Mouse (Mus musculus): Measurements from ENCODE around the gene Mrpl10. TPM values are rescaled to one million over a fixed set of nuclear protein-coding genes. Genes with fewer than 3 reads are reported as not detected.
A peak's percentile ranks its signal among the peaks of the same experiment; 100 is the strongest.

Gene Mrpl10
- total and polyA plus RNA-seq, 2 experiments from 2014 or later = 67.3 to 77.7 TPM

DNA sequence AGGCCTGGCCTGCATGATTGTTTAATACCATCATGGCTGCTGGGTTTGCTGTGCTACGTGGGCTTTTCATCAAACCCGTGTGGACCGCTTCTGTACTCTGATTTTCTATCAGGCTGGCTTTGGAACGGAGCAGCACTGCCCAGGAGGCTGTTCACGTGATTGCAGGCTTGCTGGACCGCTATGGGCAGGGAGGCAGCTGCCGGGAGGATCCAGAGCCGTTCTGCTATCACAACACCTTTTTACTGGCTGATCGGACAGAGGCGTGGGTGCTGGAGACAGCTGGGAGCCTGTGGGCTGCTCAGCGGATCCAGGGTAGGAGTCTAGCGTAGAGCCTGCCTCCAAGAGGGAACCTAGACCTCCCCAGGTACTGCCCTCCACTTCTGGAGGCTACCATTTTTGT, 9.4 kb upstream of the Mrpl10 start:
- Histone ChIP-seq H3K4me2 (ENCODE audit: low read depth, low read length) (no peak overlapping the region), H3K4me1 (ENCODE audit: control insufficient read depth, insufficient read depth) (0 out of 2 replicates have a peak, but pooled peaks cover 5% of the 10 kb centered on the region), H3K9me3 (replicated peaks; ENCODE audit: control insufficient read depth, low read length) (no peaks in the 10 kb centered on the region), H3K36me3 (replicated peaks; ENCODE audit: control insufficient read depth, insufficient read depth, low read length) (peaks cover 13% of the 10 kb centered on the region), H3K27ac (ENCODE audit: low read depth) (no peak overlapping the region), H3K27me3 (ENCODE audit: control insufficient read depth, insufficient read depth, low read length) (no peaks in the 10 kb centered on the region), H3K4me3 (ENCODE audit: low read depth, low read length) (no peak overlapping the region), H3K9ac (replicated peaks; ENCODE audit: low read depth, low read length) (no peak overlapping the region)
- ATAC-seq (ENCODE audit: insufficient read depth, low read depth) = no peak
- WGBS = 56% methylated on average over 12 of the region's 12 CpGs
- DNase-seq (ENCODE audit: low spot score) = no peak
- no peak for TF ChIP-seq CTCF (IDR thresholded peaks at IDR 0.05; ENCODE audit: low read depth)
- no peak for TF ChIP-seq EP300 (IDR thresholded peaks at IDR 0.05; ENCODE audit: low read depth)

DNA sequence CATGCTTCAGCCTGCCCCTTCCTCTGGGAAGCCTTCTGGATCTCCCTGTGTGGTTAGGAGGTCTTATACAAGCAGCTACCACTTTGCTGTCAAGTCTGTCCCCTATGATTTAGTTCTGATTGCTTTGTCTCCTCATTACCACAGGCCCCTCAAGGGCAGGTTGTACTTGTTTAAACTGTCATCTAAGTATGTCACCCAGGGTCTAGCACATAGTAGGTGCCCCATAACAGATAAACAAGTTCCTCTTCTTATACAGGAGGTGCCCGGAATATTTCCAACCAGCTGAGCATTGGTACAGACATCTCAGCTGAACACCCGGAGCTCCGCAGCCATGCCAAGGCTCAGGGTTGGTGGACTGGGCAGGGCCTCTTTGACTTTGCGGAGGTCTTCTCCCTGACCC, 8.9 kb upstream of the Mrpl10 start:
- DNase-seq (ENCODE audit: low spot score) = no peak
- 89% methylated on average over 4 of the region's 4 CpGs for WGBS
- H3K27me3 ChIP-seq (ENCODE audit: control insufficient read depth, insufficient read depth, low read length) = no peaks in the 10 kb centered on the region
- 0 out of 2 replicates have a peak, but pooled peaks cover 5% of the 10 kb centered on the region for H3K4me1 ChIP-seq (ENCODE audit: control insufficient read depth, insufficient read depth)
- no peak overlapping the region for H3K27ac ChIP-seq (ENCODE audit: low read depth)
- H3K4me3 ChIP-seq (ENCODE audit: low read depth, low read length) = no peak overlapping the region
- no peak for TF ChIP-seq CTCF (IDR thresholded peaks at IDR 0.05; ENCODE audit: low read depth)
- peaks cover 13% of the 10 kb centered on the region for H3K36me3 ChIP-seq (replicated peaks; ENCODE audit: control insufficient read depth, insufficient read depth, low read length)
- no peak for ATAC-seq (ENCODE audit: insufficient read depth, low read depth)
- no peak overlapping the region for H3K4me2 ChIP-seq (ENCODE audit: low read depth, low read length)
- no peak overlapping the region for H3K9ac ChIP-seq (replicated peaks; ENCODE audit: low read depth, low read length)
- H3K9me3 ChIP-seq (replicated peaks; ENCODE audit: control insufficient read depth, low read length) = no peaks in the 10 kb centered on the region

GRCm38 (mm10) chr11:97033781-97034180, 7.6 kb upstream of the Mrpl10 start:
- TF ChIP-seq EP300 (IDR thresholded peaks at IDR 0.05; ENCODE audit: low read depth) = no peak
- no peak for TF ChIP-seq CTCF (IDR thresholded peaks at IDR 0.05; ENCODE audit: low read depth)
- Histone ChIP-seq H3K36me3 (replicated peaks; ENCODE audit: control insufficient read depth, insufficient read depth, low read length) (peaks cover 13% of the 10 kb centered on the region), H3K4me2 (ENCODE audit: low read depth, low read length) (no peak overlapping the region), H3K9me3 (replicated peaks; ENCODE audit: control insufficient read depth, low read length) (no peaks in the 10 kb centered on the region), H3K4me1 (ENCODE audit: control insufficient read depth, insufficient read depth) (0 out of 2 replicates have a peak, but pooled peaks cover 5% of the 10 kb centered on the region), H3K27ac (ENCODE audit: low read depth) (no peak overlapping the region), H3K27me3 (ENCODE audit: control insufficient read depth, insufficient read depth, low read length) (no peaks in the 10 kb centered on the region), H3K4me3 (ENCODE audit: low read depth, low read length) (no peak overlapping the region), H3K9ac (replicated peaks; ENCODE audit: low read depth, low read length) (no peak overlapping the region)
- no peak for DNase-seq (ENCODE audit: low spot score)
- no peak for ATAC-seq (ENCODE audit: insufficient read depth, low read depth)
- 85% methylated on average over 4 of the region's 4 CpGs for WGBS

DNA sequence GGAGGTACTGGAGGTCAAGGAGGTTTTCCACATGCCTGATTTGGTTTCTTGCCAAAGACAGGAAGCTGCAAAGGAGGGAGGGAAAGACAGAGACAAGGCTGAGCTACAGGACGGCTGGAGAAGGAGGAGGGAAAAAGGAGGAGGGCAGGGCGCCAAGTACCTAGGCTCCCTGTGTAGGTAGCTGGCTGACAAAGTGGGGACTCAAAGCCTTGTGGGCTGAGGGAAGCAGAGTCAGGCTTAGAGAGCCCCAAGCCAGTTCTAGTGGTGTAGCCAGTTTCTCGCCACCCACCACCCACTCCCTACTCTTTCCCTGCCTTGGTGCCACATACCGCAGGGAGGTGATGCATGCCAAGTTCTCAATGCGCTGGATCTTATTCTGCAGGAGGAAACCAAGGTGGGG, 5.2 kb upstream of the Mrpl10 start:
- WGBS = 68% methylated on average over 5 of the region's 5 CpGs
- TF ChIP-seq EP300 (IDR thresholded peaks at IDR 0.05; ENCODE audit: low read depth) = no peak
- no peak for TF ChIP-seq CTCF (IDR thresholded peaks at IDR 0.05; ENCODE audit: low read depth)

GRCm38 (mm10) chr11:97038881-97039280, 2.5 kb upstream of the Mrpl10 start:
- Histone ChIP-seq H3K36me3 (replicated peaks; ENCODE audit: control insufficient read depth, insufficient read depth, low read length) (0 out of 2 replicates have a peak, but pooled peaks cover under 1% of the 10 kb centered on the region), H3K27me3 (ENCODE audit: control insufficient read depth, insufficient read depth, low read length) (no peaks in the 10 kb centered on the region), H3K4me2 (ENCODE audit: low read depth, low read length) (no peak overlapping the region), H3K4me1 (ENCODE audit: control insufficient read depth, insufficient read depth) (peaks cover 10% of the 10 kb centered on the region), H3K9me3 (replicated peaks; ENCODE audit: control insufficient read depth, low read length) (no peaks in the 10 kb centered on the region), H3K4me3 (ENCODE audit: low read depth, low read length) (no peak overlapping the region), H3K9ac (replicated peaks; ENCODE audit: low read depth, low read length) (no peak overlapping the region), H3K27ac (ENCODE audit: low read depth) (no peak overlapping the region)
- 58% methylated on average over 7 of the region's 7 CpGs for WGBS
- TF ChIP-seq CTCF (IDR thresholded peaks at IDR 0.05; ENCODE audit: low read depth) (no peak), EP300 (IDR thresholded peaks at IDR 0.05; ENCODE audit: low read depth) (no peak)
- no peak for ATAC-seq (ENCODE audit: insufficient read depth, low read depth)
- no peak for DNase-seq (ENCODE audit: low spot score)

More for the DNA sequence above, 5.2 kb upstream of the Mrpl10 start:
- DNase-seq (ENCODE audit: low spot score) = no peak
- Histone ChIP-seq H3K27me3 (ENCODE audit: control insufficient read depth, insufficient read depth, low read length) (no peaks in the 10 kb centered on the region), H3K4me2 (ENCODE audit: low read depth, low read length) (no peak overlapping the region), H3K9ac (replicated peaks; ENCODE audit: low read depth, low read length) (no peak overlapping the region), H3K4me1 (ENCODE audit: control insufficient read depth, insufficient read depth) (0 out of 2 replicates have a peak, but pooled peaks cover 4% of the 10 kb centered on the region), H3K27ac (ENCODE audit: low read depth) (no peak overlapping the region), H3K4me3 (ENCODE audit: low read depth, low read length) (no peak overlapping the region), H3K36me3 (replicated peaks; ENCODE audit: control insufficient read depth, insufficient read depth, low read length) (peaks cover 13% of the 10 kb centered on the region), H3K9me3 (replicated peaks; ENCODE audit: control insufficient read depth, low read length) (no peaks in the 10 kb centered on the region)
- no peak for ATAC-seq (ENCODE audit: insufficient read depth, low read depth)

DNA sequence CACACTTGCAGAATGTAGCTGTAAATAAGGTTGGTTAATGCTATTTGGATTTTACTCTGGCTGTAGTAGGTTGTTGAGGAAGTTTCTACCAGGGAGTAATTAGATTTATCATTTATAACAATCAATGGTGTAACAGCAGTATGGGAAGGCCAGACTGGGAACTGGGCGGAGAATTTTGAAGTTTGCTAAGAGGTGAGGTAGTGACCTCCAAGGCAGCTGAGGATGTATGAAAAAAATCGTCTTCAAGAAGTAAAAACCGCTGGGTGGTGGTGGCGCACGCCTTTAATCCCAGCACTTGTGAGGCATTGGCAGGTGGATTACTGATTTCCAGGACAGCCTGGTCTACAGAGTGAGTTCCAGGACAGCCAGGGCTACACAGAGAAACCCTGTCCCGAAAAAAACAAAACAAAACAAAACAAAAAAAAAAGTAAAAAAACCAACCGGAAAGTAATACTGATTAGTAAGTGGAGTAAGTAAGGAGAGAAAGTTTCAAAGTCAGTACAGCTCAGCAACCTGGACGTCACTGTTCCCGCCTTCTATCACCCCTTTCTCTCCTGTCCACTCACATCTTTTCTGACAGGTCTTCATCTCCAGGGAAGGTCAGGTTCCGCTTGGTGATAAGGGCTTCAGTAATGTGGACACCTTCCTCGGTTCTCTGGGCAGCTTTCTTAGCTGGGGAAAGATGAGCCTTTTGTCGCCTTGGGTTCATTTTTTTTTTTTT, 899 bp upstream of the Mrpl10 start:
- H3K27ac ChIP-seq (ENCODE audit: low read depth) = no peak overlapping the region
- H3K4me3 ChIP-seq (ENCODE audit: low read depth, low read length) = peak overlapping the region; percentile 76
- peaks cover 10% of the 10 kb centered on the region for H3K4me1 ChIP-seq (ENCODE audit: control insufficient read depth, insufficient read depth)
- no peak for TF ChIP-seq CTCF (IDR thresholded peaks at IDR 0.05; ENCODE audit: low read depth)
- no peak for TF ChIP-seq EP300 (IDR thresholded peaks at IDR 0.05; ENCODE audit: low read depth)
- no peaks in the 10 kb centered on the region for H3K27me3 ChIP-seq (ENCODE audit: control insufficient read depth, insufficient read depth, low read length)
- H3K9me3 ChIP-seq (replicated peaks; ENCODE audit: control insufficient read depth, low read length) = no peaks in the 10 kb centered on the region
- H3K4me2 ChIP-seq (ENCODE audit: low read depth, low read length) = peak overlapping the region; percentile 89
- H3K9ac ChIP-seq (replicated peaks; ENCODE audit: low read depth, low read length) = no peak overlapping the region
- ATAC-seq (ENCODE audit: insufficient read depth, low read depth) = no peak
- DNase-seq (ENCODE audit: low spot score) = no peak
- no peaks in the 10 kb centered on the region for H3K36me3 ChIP-seq (replicated peaks; ENCODE audit: control insufficient read depth, insufficient read depth, low read length)
- WGBS = 43% methylated on average over 12 of the region's 12 CpGs
